In genomic region chr11:99152323-99153144, GRCm38 (mm10) we compare ENCODE assay signal across 31 mouse cellular contexts. TPM values are rescaled to one million over a fixed set of nuclear protein-coding genes. Genes with fewer than 3 reads are reported as not detected.
DNase-seq lines count a peak whose midpoint lies in the region; TF ChIP-seq lines count a peak whose summit lies in the region.
"Had no signal": no experiment of that assay in that cellular context is flagged by ENCODE, and none has a peak within 500 bp of the region (broad histone marks: within the 10 kb centered on the region; RNA-seq: fewer than 3 reads in every experiment).

No protein-coding gene starts in this region.

- H3K4me3 ChIP-seq in spleen, adult 2 months (ENCODE audit: extremely low read depth, insufficient read depth, insufficient read length) = peak overlapping the region; percentile 16
- H3K4me3 ChIP-seq: embryonic facial prominence, embryonic 10.5 days; embryonic facial prominence, embryonic 13.5 days; erythroblast, embryonic 14.5 days; forebrain, embryonic 13.5 days; heart, adult 2 months; heart, embryonic 10.5 days; heart, embryonic 13.5 days; hindbrain, embryonic 12.5 days; hindbrain, embryonic 15.5 days; intestine, embryonic 15.5 days had no signal

- peaks cover 28% of the 10 kb centered on the region; the same call in 1 of the 2 replicates for H3K4me1 ChIP-seq in spleen, adult 2 months (ENCODE audit: control insufficient read depth, insufficient read depth, insufficient read length)

- no peak for TF ChIP-seq CTCF in spleen, adult 2 months (IDR thresholded peaks at IDR 0.05; ENCODE audit: extremely low read depth, insufficient read depth, insufficient read length, insufficient replicate concordance)

- peaks cover 15% of the 10 kb centered on the region for H3K36me3 ChIP-seq in spleen, adult 2 months (ENCODE audit: control insufficient read depth, insufficient read depth, low read length)
- peaks cover 11% of the 10 kb centered on the region for H3K36me3 ChIP-seq in splenic B cell, adult 2 months (ENCODE audit: control insufficient read depth, insufficient read depth, low read length, poor library complexity, severe bottlenecking)
- H3K36me3 ChIP-seq: embryonic facial prominence, embryonic 10.5 days; embryonic facial prominence, embryonic 13.5 days; G1E; heart, embryonic 10.5 days; heart, embryonic 13.5 days; hindbrain, embryonic 12.5 days; hindbrain, embryonic 15.5 days; intestine, embryonic 15.5 days had no signal

- intact Hi-C loops in left cerebral cortex, postnatal 14 days (cut with DNase I) = no loop called here

- DNase-seq in spleen, adult 2 months (ENCODE audit: low read depth in 1 of 2, low spot score in 2 of 2) = no peak
- DNase-seq in spleen, postnatal 36 days (ENCODE audit: low spot score in 2 of 2) = no peak
- DNase-seq in CD8-positive naive resting alpha-beta T cell, adult 2 months (ENCODE audit: low read depth in 2 of 2, low spot score in 2 of 2) = peak; percentile 56 to 59
- DNase-seq in T-cell, adult 2 months (ENCODE audit: low spot score) = peak; percentile 64
- peak; percentile 47 for DNase-seq in splenic B cell, adult 2 months (ENCODE audit: low read depth, low spot score)
- no peak for DNase-seq in neural tube, embryonic 10.5 days (ENCODE audit: extremely low spot score, low spot score)
- DNase-seq in left cerebral cortex, postnatal 14 days (ENCODE audit: low spot score in 2 of 2) = no peak
- DNase-seq: adrenal gland, adult 2 months; adrenal gland, postnatal 14 days; cerebellum, adult 11 months; cerebellum, adult 2 months; cerebellum, adult 9-11 months; cerebellum, postnatal 25 days; gastrocnemius, postnatal 10 days; gastrocnemius, postnatal 36 days; heart, adult 2 months; heart, postnatal 14 days had no signal

- no peak for TF ChIP-seq POLR2A in spleen, adult 2 months (IDR thresholded peaks at IDR 0.05; ENCODE audit: low read depth, low read length)

- no peaks in the 10 kb centered on the region for H3K27me3 ChIP-seq in spleen, adult 2 months (ENCODE audit: control insufficient read depth, insufficient read depth, low read length)
- H3K27me3 ChIP-seq in splenic B cell, adult 2 months (ENCODE audit: control insufficient read depth, insufficient read depth, low read length, poor library complexity, severe bottlenecking) = no peaks in the 10 kb centered on the region
- H3K27me3 ChIP-seq: embryonic facial prominence, embryonic 13.5 days; forebrain, embryonic 13.5 days; hindbrain, embryonic 15.5 days; intestine, embryonic 15.5 days had no signal

- H3K27ac ChIP-seq in spleen, adult 2 months (ENCODE audit: insufficient read depth, low read length) = peak overlapping the region; percentile 92
- H3K27ac ChIP-seq: embryonic facial prominence, embryonic 10.5 days; embryonic facial prominence, embryonic 13.5 days; forebrain, embryonic 13.5 days; heart, adult 2 months; heart, embryonic 10.5 days; heart, embryonic 13.5 days; hindbrain, embryonic 12.5 days; hindbrain, embryonic 15.5 days; intestine, embryonic 15.5 days had no signal

- WGBS in spleen, adult 2 months = 76% methylated on average over 7 of the region's 7 CpGs

RNA-seq across cellular contexts. Expression of gene Ccr7, which starts 2.3 kb away (rescaled TPM):
- polyA plus RNA-seq in spleen, adult 2 months (2012; rRNA removed) = 135 and 194 TPM in 2 replicates
- not detected for total RNA-seq in left cerebral cortex, postnatal 14 days (2021)
- total RNA-seq: common myeloid progenitor, adult 5-6 weeks; gastrocnemius, adult 18-20 months; gastrocnemius, postnatal 36 days; granulocyte monocyte progenitor cell, adult 5-6 weeks had no signal
- polyA plus RNA-seq: erythroblast, embryonic 14.5 days; forebrain, embryonic 13.5 days; forebrain, embryonic 16.5 days; G1E had no signal

Comparison
In these comparisons a context has a peak if more than half of its experiments do, and no peak if none do; other contexts are left out.
1. DNase-seq: peak in CD8-positive naive resting alpha-beta T cell, adult 2 months (2 of 2), T-cell, adult 2 months (single experiment) and splenic B cell, adult 2 months (single experiment); none in spleen, adult 2 months (0 of 2), spleen, postnatal 36 days (0 of 2), neural tube, embryonic 10.5 days (single experiment) and left cerebral cortex, postnatal 14 days (0 of 2).